Mouse (Mus musculus) CH12.LX (cell line): ENCODE results near the gene Agrp. TPM values are rescaled to one million over a fixed set of nuclear protein-coding genes. Genes with fewer than 3 reads are reported as not detected.

Source experiments
- DNase-seq: peaks from one replicate; pipeline ENCODE4 v3.0.0-alpha.2; 2013; ENCODE audit errors: extremely low read depth
- H3K27ac ChIP-seq: 2 replicates; pipeline ENCODE4 v1.5.1; 2012; ENCODE audit warnings: low read depth, mild to moderate bottlenecking, control low read depth, moderate library complexity; ENCODE audit not compliant: insufficient read depth
- H3K27me3 ChIP-seq: replicated peaks from 2 replicates; pipeline ENCODE3; 2012; ENCODE audit warnings: inconsistent platforms
- H3K36me3 ChIP-seq, 2 experiments: replicated peaks in 1 of 2; 2 replicates each; pipeline versions ENCODE3 to v1.6.1; 2012; ENCODE audit warnings: inconsistent platforms in 1 of 2, low read length in 1 of 2, mild to moderate bottlenecking in 1 of 2, mixed read lengths in 1 of 2, moderate library complexity in 1 of 2; ENCODE audit not compliant: control insufficient read depth in 1 of 2, insufficient read depth in 1 of 2
- H3K4me1 ChIP-seq, 2 experiments: 2 replicates each; pipeline ENCODE4 v1.6.1; 2012; ENCODE audit warnings: inconsistent platforms in 1 of 2, moderate library complexity in 1 of 2; ENCODE audit not compliant: insufficient read depth in 2 of 2, control insufficient read depth in 1 of 2
- H3K4me2 ChIP-seq: 2 replicates; pipeline ENCODE4 v1.6.1; 2012; ENCODE audit warnings: low read depth, mild to moderate bottlenecking, control low read depth; ENCODE audit not compliant: poor library complexity, insufficient read depth, severe bottlenecking
- H3K4me3 ChIP-seq, 3 experiments: fragments of 150-350 bp in 1 of 3; sonication (generic) in 1 of 3; replicated peaks in 1 of 3; 2 replicates each; pipeline versions ENCODE3 to v1.5.1; 2011 to 2012; ENCODE audit warnings: low read depth in 2 of 3, low read length in 2 of 3, mild to moderate bottlenecking in 2 of 3, moderate library complexity in 2 of 3, control low read depth in 1 of 3, improper control_type of control experiment in 1 of 3, inconsistent platforms in 1 of 3, mixed read lengths in 1 of 3; ENCODE audit not compliant: poor library complexity in 1 of 3
- H3K79me2 ChIP-seq: replicated peaks from 2 replicates; pipeline ENCODE4 v1.6.1; 2012; ENCODE audit warnings: mild to moderate bottlenecking, moderate library complexity; ENCODE audit not compliant: control insufficient read depth, poor library complexity, insufficient read depth, severe bottlenecking; ENCODE audit errors: extremely low read depth
- H3K9ac ChIP-seq: 2 replicates; pipeline ENCODE4 v1.6.1; 2012; ENCODE audit warnings: low read depth, mild to moderate bottlenecking, control low read depth, moderate library complexity; ENCODE audit not compliant: insufficient read depth
- H3K9me3 ChIP-seq: replicated peaks from 2 replicates; pipeline ENCODE3; 2012; ENCODE audit warnings: low read length, inconsistent platforms, mixed read lengths
- CHD1 ChIP-seq: IDR thresholded peaks from 2 replicates; pipeline ENCODE4 v1.6.1; 2012; ENCODE audit warnings: low read depth, low read length, improper control_type of control experiment, inconsistent platforms
- CHD2 ChIP-seq: IDR thresholded peaks from 2 replicates; pipeline ENCODE4 v1.6.1; 2011; ENCODE audit warnings: low read length, improper control_type of control experiment
- CTCF ChIP-seq, 2 experiments: IDR thresholded peaks in 1 of 2; conservative IDR thresholded peaks in 1 of 2; 2 replicates each; pipeline ENCODE4 v1.5.1; 2011 to 2012; ENCODE audit warnings: low read depth in 2 of 2, low read length in 2 of 2, improper control_type of control experiment in 1 of 2, inconsistent platforms in 1 of 2, mild to moderate bottlenecking in 1 of 2, moderate library complexity in 1 of 2
- ELF1 ChIP-seq: IDR thresholded peaks from 2 replicates; pipeline ENCODE4 v1.6.1; 2014; ENCODE audit warnings: low read depth, mild to moderate bottlenecking, inconsistent platforms, low read length, improper control_type of control experiment
- EP300 ChIP-seq: IDR thresholded peaks from 2 replicates; pipeline ENCODE4 v1.6.1; 2011; ENCODE audit warnings: low read length, improper control_type of control experiment
- ETS1 ChIP-seq: conservative IDR thresholded peaks from 2 replicates; pipeline ENCODE4 v1.6.1; 2012; ENCODE audit warnings: low read depth, mild to moderate bottlenecking, inconsistent platforms, low read length, improper control_type of control experiment, moderate library complexity
- GABPA ChIP-seq: IDR thresholded peaks from 2 replicates; pipeline ENCODE4 v1.6.1; 2012; ENCODE audit warnings: low read depth, low read length, improper control_type of control experiment, inconsistent platforms; ENCODE audit not compliant: insufficient replicate concordance
- HCFC1 ChIP-seq: IDR thresholded peaks from 2 replicates; pipeline ENCODE4 v1.6.1; 2012; ENCODE audit warnings: low read depth, mild to moderate bottlenecking, inconsistent platforms, low read length, improper control_type of control experiment
- IRF4 ChIP-seq: IDR thresholded peaks from 2 replicates; pipeline ENCODE4 v1.6.1; 2014; ENCODE audit warnings: low read depth, mild to moderate bottlenecking, inconsistent platforms, low read length, improper control_type of control experiment
- JUND ChIP-seq: conservative IDR thresholded peaks from 2 replicates; pipeline ENCODE4 v1.6.1; 2011; ENCODE audit warnings: low read depth, low read length, improper control_type of control experiment
- MAX ChIP-seq: IDR thresholded peaks from 2 replicates; pipeline ENCODE4 v1.6.1; 2011; ENCODE audit warnings: low read length, improper control_type of control experiment
- MXI1 ChIP-seq: IDR thresholded peaks from 2 replicates; pipeline ENCODE4 v1.6.1; 2011; ENCODE audit warnings: mild to moderate bottlenecking, low read depth, low read length, improper control_type of control experiment
- MYC ChIP-seq: IDR thresholded peaks from 2 replicates; pipeline ENCODE4 v1.6.1; 2011; ENCODE audit warnings: low read depth, mild to moderate bottlenecking, improper control_type of control experiment, low read length
- NELFE ChIP-seq: IDR thresholded peaks from 2 replicates; pipeline ENCODE4 v1.6.1; 2011; ENCODE audit warnings: low read depth, low read length, improper control_type of control experiment
- NRF1 ChIP-seq: IDR thresholded peaks from 2 replicates; pipeline ENCODE4 v1.6.1; 2014; ENCODE audit warnings: low read depth, mild to moderate bottlenecking, inconsistent platforms, low read length, improper control_type of control experiment, moderate library complexity
- PAX5 ChIP-seq: IDR thresholded peaks from 2 replicates; pipeline ENCODE4 v1.6.1; 2012; ENCODE audit warnings: low read length, inconsistent platforms, mixed read lengths
- POLR2A ChIP-seq: IDR thresholded peaks from 2 replicates; pipeline ENCODE4 v1.6.1; 2011; ENCODE audit warnings: low read depth, mild to moderate bottlenecking, improper control_type of control experiment, low read length
- POLR2AphosphoS2 ChIP-seq: IDR thresholded peaks from 2 replicates; pipeline ENCODE4 v1.6.1; 2011; ENCODE audit warnings: low read depth, low read length, improper control_type of control experiment
- RCOR1 ChIP-seq: conservative IDR thresholded peaks from 2 replicates; pipeline ENCODE4 v1.6.1; 2012; ENCODE audit warnings: low read depth, mild to moderate bottlenecking, inconsistent platforms, low read length, improper control_type of control experiment
- SMC3 ChIP-seq: IDR thresholded peaks from 2 replicates; pipeline ENCODE4 v1.6.1; 2011; ENCODE audit warnings: low read depth, low read length, improper control_type of control experiment
- UBTF ChIP-seq: IDR thresholded peaks from 2 replicates; pipeline ENCODE4 v1.6.1; 2012; ENCODE audit warnings: low read depth, mild to moderate bottlenecking, inconsistent platforms, low read length, improper control_type of control experiment, moderate library complexity
- USF1 ChIP-seq: IDR thresholded peaks from 2 replicates; pipeline ENCODE4 v1.6.1; 2014; ENCODE audit warnings: low read depth, mild to moderate bottlenecking, inconsistent platforms, low read length, improper control_type of control experiment
- ZC3H11A ChIP-seq: IDR thresholded peaks from 2 replicates; pipeline ENCODE4 v1.6.1; 2012; ENCODE audit warnings: low read depth, mild to moderate bottlenecking, inconsistent platforms, low read length, improper control_type of control experiment
- ZKSCAN1 ChIP-seq: IDR thresholded peaks from 2 replicates; pipeline ENCODE4 v1.6.1; 2012; ENCODE audit warnings: low read depth, inconsistent platforms, low read length, improper control_type of control experiment, borderline replicate concordance
- dilution Hi-C: fragments of 300-500 bp; cut with MboI; formaldehyde crosslinking; loops from 2 replicates; pipeline ENCODE4 v1.14.3; 2020; ENCODE audit warnings: low sequenced_read_pairs; ENCODE audit not compliant: extremely low pct_unique_long_range_greater_than_20kb, extremely low pct_ligation_motif_present
- in situ Hi-C: fragments of 300-500 bp; cut with MboI; formaldehyde crosslinking; loops from 3 replicates; pipeline ENCODE4 v1.14.3; 2019; ENCODE audit warnings: low sequenced_read_pairs, low pct_ligation_motif_present, low pct_unique_long_range_greater_than_20kb, mixed read lengths
- polyA plus RNA-seq: library from polyadenylated mRNA; unstranded; fragments of >175 nt; gene quantifications from 2 replicates; pipeline ENCODE4 v1.2.1, GENCODE M21; 2012; ENCODE audit warnings: low read depth; ENCODE audit not compliant: insufficient read length
- total RNA-seq, 2 experiments: library from RNA; depleted of rRNA; stranded (reverse); fragments of 300-350 nt in 1 of 2; fragments of >200 nt in 1 of 2; gene quantifications; 2 replicates each; pipeline ENCODE4 v1.2.3; 2012 to 2014

Gene Agrp
- 0.21 and 0.30 TPM in 2 replicates for total RNA-seq (2012; rRNA removed)
- total RNA-seq (2014; rRNA removed), result not detected in 2 replicates
- polyA plus RNA-seq, result not detected in 2 replicates

DNA sequence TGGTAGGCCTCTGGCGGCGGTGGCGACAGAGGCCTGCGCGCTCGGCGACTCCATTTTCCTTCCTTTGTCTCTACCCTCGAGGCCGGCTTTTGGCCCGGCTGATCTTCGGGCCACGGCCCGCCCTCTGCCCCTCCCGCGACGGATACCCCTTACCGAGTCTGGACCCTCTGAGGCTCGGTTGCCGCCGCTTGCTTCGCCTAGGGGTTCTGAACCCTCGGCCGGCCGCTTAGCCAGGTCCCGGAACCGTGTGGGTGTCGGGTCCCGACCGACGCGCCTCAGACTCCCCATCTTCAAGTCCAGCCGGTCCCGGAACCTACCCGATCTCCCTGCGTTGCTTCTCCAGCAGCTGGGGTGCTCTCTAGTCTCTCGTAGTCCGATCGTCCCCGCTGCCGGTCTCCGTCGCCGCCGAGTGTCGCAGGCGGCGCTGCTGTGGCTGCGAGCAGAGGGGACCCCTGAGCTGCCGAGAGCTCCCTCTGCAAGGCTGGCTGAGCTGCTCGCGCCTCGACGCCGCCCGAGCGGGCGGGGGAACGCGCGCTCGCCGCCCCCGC is at the start of gene Agrp:
Agrp (minus strand) TSS at position 431 of the 548 bp plus-strand sequence.
- H3K4me3 ChIP-seq, result peak within 1 kb of the TSS; percentile 73 to 89 (median 79)
- peak within 1 kb of the TSS; percentile 97 for H3K4me2 ChIP-seq
- peak within 1 kb of the TSS; percentile 91 for H3K9ac ChIP-seq
- H3K27ac ChIP-seq, result peak within 1 kb of the TSS; percentile 93
- no peaks in the 10 kb centered on the region for H3K27me3 ChIP-seq
- H3K79me2 ChIP-seq, result peaks cover 58% of the 10 kb centered on the region
- dilution Hi-C loops (no loop called here), in situ Hi-C loops (loop anchor here (5.0 kb wide), 1 partner anchor 50 kb away; the partner anchor contains the start of gene Carmil2)
- DNase-seq, result no peak
- H3K4me1 ChIP-seq, result peaks cover 4 to 42% of the 10 kb centered on the region in 2 experiments; a peak in 3 of 4 replicates
- H3K36me3 ChIP-seq, result peaks cover 0 to 4% of the 10 kb centered on the region in 2 experiments
- no peaks in the 10 kb centered on the region for H3K9me3 ChIP-seq
- TF ChIP-seq EP300 (no peak), POLR2A (peak; percentile 53), ELF1 (0 out of 2 replicates have a peak, but pooled peaks have one; percentile 31), NELFE (0 out of 2 replicates have a peak, but pooled peaks have one; percentile 12), CHD2 (no peak; the same call in 1 of the 2 replicates), MXI1 (peak; percentile 55), NRF1 (no peak), JUND (no peak), HCFC1 (peak; percentile 25; the same call in 1 of the 2 replicates), IRF4 (0 out of 2 replicates have a peak, but pooled peaks have one; percentile 13), MAX (no peak; the same call in 1 of the 2 replicates), MYC (no peak), UBTF (peak; percentile 90; the same call in 1 of the 2 replicates), ZKSCAN1 (no peak), POLR2AphosphoS2 (no peak), GABPA (no peak), PAX5 (no peak), RCOR1 (no peak), CTCF (conservative IDR thresholded peaks at IDR 0.05 in 1 of 2, IDR thresholded peaks at IDR 0.05 in 1 of 2; ENCODE audit: low read depth in 2 of 2, low read length in 2 of 2) (peak in 1 of 2 experiments; percentile 9; a peak in 1 of 4 replicates), SMC3 (no peak), CHD1 (peak; percentile 27), ZC3H11A (no peak), USF1 (no peak), ETS1 (no peak)
